ENCODE assay signal across 1 mouse cellular context in the genomic region with DNA sequence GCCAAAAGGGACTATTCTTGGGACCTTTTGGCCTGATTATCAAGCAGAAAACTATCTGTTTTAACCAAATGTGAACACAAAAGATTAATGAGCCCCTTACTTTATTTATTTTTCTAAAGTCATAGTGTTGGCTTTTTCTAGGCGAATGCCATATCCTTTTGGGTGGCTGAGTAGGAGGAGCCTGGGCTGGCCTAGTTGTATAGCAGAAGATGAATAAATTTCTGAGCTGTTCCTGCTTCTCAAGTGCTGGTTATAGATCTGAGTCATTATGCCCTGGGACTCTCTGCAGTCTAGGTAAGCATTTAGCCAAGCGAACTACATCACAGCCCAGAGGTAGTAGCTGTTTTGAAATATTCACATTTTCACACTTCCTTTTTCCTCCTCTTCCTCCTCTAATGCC.
TF ChIP-seq lines count a peak whose summit lies in the region.

No protein-coding gene starts in this region.

TF ChIP-seq in MEL, 35 proteins besides CTCF, POLR2A, EP300 and RAD21:
- TF ChIP-seq MYB (IDR thresholded peaks at IDR 0.05; ENCODE audit: low read depth, low read length) (no peak), ELF1 (IDR thresholded peaks at IDR 0.05; ENCODE audit: low read depth, low read length) (no peak), POLR2AphosphoS5 (IDR thresholded peaks at IDR 0.05; ENCODE audit: borderline replicate concordance, low read depth, low read length) (no peak), ETS1 (IDR thresholded peaks at IDR 0.05; ENCODE audit: low read depth, low read length) (no peak), E2F4 (IDR thresholded peaks at IDR 0.05; ENCODE audit: borderline replicate concordance, low read depth, low read length) (no peak), NRF1 (IDR thresholded peaks at IDR 0.05; ENCODE audit: insufficient read depth, low read depth, low read length, poor library complexity, severe bottlenecking) (no peak), KAT2A (conservative IDR thresholded peaks at IDR 0.05; ENCODE audit: low read depth, low read length) (no peak), MAFK (IDR thresholded peaks at IDR 0.05; ENCODE audit: borderline replicate concordance, low read depth, low read length) (no peak)
